Mouse (Mus musculus) splenic B cell, adult 2 months (primary cell): ENCODE results near the gene Pacsin2.
"Not testable (repeated sequence)": the region's sequence is repeated elsewhere in the genome, so short reads cannot be mapped to it uniquely, and the experiment has no call there.

Source experiments
- DNase-seq: peaks from one replicate; pipeline ENCODE4 v3.0.0-alpha.2; 2011; ENCODE audit warnings: low read depth, low spot score
- H3K27me3 ChIP-seq: 2 replicates; pipeline ENCODE4 v1.6.1; 2012; ENCODE audit warnings: mild to moderate bottlenecking, low read length, moderate library complexity, mixed read lengths; ENCODE audit not compliant: control insufficient read depth, poor library complexity, insufficient read depth, severe bottlenecking
- H3K36me3 ChIP-seq: 2 replicates; pipeline ENCODE4 v1.6.1; 2012; ENCODE audit warnings: mild to moderate bottlenecking, low read length, moderate library complexity, mixed read lengths; ENCODE audit not compliant: control insufficient read depth, poor library complexity, insufficient read depth, severe bottlenecking

The Pacsin2 gene

DNA sequence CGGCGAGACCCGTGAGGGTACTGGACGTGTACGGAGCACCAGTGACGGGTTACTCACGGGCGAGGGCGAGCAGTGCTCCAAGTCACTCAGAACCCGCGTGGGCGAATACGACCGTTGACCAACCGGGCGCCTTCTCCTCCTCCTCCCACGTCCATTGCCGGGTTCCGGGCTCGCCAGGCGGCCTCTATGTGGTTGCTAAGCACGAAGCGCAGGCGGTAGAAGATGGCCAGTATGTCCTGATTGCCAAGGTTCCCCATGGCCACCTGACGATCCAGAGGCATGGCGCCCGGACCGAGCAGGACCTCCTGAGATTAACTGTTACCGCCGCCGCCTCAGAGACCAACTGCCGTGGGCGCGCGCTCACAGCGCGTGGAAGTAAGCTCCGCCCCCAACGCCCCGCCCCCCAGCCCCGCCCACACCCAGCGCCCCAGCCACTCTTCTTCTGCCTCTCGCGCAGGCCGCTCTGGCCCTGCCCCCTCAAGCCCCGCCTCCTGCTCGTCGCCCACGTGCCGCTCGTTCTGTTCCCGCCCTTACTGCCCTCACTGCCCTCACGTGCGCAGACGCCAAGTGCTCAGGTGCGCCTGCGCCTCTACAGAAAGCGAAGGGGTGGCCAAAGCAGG lies 97.4 kb downstream of the Pacsin2 start:
- peak; percentile 93 for DNase-seq
- Histone ChIP-seq H3K36me3 (no peaks in the 10 kb centered on the region), H3K27me3 (no peaks in the 10 kb centered on the region)

DNA sequence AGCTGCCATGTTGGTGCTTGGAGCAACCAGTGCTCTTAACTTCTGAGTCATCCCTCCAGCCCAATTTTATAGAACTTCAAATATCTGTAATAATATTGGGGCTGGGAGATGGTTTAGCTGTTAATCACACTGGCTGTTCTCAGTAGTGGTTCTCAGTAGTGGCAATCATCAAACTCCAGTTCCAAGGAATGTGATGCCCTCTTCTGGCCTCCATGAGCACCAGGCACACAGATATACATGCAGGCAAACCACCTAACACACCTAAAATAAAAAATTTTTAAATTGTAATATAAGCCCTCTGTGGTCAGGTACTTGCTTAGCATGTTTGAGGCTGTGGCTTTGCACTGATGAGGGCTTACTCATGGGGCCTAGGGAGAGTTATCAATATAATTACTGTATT lies 98.7 kb downstream of the Pacsin2 start:
- DNase-seq, result no peak
- Histone ChIP-seq H3K27me3 (no peaks in the 10 kb centered on the region), H3K36me3 (no peaks in the 10 kb centered on the region)

DNA sequence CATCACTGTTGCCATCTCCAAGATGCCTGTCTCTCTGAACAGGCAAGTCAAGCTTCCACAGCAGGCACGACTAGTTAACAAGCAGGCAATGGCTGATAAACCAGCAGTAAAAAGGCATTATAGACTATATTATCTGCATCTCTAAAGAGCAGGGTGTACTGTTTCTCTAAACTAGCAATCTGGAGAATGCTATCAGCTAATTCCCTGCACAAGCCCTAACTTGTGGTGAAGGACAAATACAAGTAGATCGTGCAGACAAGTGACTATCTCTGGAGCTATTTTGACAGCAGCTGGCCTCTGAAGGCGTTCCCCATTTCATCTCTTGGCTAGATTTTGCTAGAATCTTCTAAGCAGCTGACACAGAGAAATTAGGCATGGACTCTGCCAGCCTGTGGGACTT lies 100.2 kb downstream of the Pacsin2 start:
- no peaks in the 10 kb centered on the region for H3K36me3 ChIP-seq
- no peak for DNase-seq
- H3K27me3 ChIP-seq, result no peaks in the 10 kb centered on the region

DNA sequence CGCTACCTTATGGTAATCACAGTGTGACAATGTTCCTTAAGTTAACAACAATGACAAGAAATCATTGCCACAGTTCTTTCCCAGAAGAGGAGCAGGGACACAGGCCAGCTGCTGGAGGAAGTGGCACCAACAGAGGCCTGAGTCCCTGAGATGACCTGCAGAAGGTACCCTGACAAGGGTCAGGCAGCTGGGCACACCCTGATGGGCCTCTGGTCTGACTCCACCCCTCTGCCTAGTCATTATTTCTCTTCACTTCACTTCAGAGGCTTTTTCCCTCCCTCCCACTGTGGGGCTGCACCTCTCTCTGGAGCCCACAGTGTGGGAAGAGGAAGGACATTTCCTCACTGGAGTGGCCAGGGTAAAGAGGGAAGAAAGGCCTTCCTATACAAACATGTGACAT lies 101.6 kb downstream of the Pacsin2 start:
- not testable (repeated sequence) for H3K27me3 ChIP-seq

DNA sequence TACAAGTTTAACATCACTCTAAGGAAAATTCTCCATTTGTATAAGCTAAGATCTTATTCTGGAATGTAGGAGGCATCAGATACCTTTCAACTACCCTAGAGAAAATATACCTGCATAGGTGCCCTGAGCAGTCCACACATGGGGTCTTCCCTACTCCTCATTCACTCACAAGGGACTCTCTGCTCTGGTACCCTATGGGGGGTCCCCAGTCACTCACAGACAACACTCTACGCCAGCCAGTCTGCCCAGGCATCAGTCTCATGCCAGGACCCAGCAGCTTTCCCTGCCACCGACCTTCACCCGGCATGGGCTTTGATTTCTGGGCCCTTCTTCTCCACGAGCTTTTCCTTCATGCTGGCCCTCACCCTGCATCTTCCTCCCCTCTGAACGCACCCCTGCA lies 103.5 kb downstream of the Pacsin2 start:
- not testable (repeated sequence) for H3K27me3 ChIP-seq, H3K36me3 ChIP-seq, DNase-seq

More for the DNA sequence above, 101.6 kb downstream of the Pacsin2 start:
- not testable (repeated sequence) for H3K36me3 ChIP-seq, DNase-seq

DNA sequence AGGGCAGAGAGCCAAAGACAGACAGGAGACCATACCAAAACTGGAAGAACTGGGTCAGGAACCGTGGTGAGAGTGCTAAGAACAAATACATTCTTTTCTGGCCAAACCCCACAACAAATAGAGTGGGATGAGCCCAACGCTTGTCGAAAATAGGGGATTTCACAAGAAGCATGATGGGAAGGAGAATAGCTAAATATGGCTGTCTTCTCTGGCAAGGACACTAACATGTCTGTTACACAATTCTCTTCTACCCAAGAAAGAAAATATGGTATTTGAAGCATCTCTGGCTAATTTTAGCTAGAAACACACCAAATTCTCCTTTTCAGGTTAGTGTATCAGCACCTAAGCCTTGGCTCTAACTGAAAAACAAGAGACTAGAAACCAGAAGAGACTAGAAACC lies 104.3 kb downstream of the Pacsin2 start:
- Histone ChIP-seq H3K27me3 (no peaks in the 10 kb centered on the region), H3K36me3 (no peaks in the 10 kb centered on the region)
- DNase-seq, result no peak

DNA sequence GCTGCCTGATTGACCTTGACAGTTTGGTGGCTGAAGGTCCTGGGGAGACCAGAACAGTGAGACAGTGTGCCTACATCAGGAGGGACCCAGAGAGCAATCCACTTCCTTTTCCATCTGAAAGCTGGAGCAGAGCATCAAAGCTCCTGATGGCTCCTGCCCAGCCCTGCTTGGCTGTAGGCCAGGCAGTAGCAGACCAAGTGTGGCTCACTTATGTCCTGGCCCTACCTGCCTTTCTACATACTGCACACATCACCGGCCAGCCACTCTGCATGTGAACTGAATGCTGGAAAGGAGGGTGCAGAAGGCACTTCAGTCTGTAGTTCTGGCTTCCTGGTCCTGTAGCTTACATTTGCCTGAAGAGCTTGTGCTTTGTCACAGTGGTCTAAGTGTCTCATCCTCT lies 105.9 kb downstream of the Pacsin2 start:
- no peak for DNase-seq
- Histone ChIP-seq H3K27me3 (no peaks in the 10 kb centered on the region), H3K36me3 (no peaks in the 10 kb centered on the region)

DNA sequence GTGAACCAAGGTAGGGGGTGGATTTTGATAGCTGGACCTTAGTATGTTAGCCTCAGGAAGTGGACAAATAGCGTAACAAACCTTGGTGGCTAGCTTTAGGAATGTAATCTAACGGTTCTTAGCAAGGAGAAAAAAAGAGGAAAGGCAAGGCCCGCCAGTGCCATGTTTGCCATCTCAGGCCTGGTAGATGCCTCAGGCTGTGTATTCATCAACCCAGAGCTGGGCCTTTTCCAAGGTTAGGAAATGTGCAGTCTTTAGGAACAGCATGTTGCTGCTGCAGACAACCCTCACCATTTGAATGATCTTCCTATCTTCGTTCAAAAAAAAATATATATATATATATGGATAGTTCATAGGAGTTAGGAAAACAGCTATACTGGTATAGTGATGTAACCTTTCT lies 112.9 kb downstream of the Pacsin2 start:
- Histone ChIP-seq H3K27me3 (no peaks in the 10 kb centered on the region), H3K36me3 (no peaks in the 10 kb centered on the region)
- DNase-seq, result no peak

DNA sequence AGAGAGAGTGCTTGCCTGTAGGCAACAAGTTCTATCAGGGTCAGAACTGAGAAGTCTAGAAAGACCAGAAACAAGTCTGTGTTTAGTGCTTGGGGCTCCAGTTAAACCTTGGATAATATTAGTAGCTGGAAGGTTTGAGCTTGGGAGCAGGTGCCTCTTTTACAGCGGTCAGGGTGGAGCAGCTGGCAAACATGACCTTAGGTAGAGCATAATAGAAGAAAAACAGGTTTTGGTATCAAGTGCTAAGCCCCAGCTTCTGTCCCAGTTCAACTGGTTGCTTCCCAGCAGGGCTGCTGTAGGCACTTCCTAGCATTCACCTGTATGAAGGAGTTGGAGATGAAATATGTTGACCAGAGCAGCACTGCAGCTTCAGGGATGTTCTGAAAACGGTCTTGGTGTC lies 113.5 kb downstream of the Pacsin2 start:
- Histone ChIP-seq H3K27me3 (no peaks in the 10 kb centered on the region), H3K36me3 (no peaks in the 10 kb centered on the region)
- DNase-seq, result no peak

DNA sequence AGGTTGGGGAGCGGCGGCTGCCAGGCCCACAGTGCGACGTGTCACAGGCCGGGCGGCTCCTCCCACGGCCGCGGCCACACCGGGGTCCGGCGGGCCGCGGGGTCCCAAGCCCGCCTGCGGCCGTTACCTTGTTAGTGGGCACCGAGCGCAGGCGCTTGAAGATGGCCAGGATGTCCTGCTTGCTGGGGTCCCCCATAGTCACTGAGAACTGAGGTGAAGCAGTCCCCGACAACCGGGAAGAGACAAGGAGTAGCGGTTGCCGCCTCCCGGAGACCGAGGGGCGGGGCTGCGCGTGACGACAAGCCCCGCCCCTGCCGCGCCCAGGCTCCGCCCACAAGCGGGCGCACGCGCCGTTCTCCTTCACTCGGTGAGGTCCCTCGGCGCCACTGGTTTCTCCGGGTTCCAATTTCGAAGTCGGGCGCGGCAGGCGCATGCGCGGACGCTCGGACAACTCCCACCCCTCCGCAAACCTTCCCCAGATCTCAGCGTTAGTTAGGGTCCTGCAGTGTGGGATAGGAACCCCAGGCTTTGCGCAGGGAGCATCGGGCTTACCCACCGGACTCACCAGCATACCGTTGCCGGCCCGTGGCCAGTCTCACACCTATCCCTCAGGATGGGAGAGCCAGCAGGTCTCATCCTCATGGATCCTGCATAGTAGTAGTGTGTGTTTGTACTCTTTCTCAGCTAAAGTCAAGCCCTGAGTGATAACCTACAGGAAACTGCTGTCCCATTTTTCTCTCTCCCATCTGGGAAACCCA lies 114.3 kb downstream of the Pacsin2 start, which contains the start of gene Arfgap3:
Arfgap3 (minus strand) TSS at position 294 of the 758 bp plus-strand sequence.
- Histone ChIP-seq H3K27me3 (no peaks in the 10 kb centered on the region), H3K36me3 (no peaks in the 10 kb centered on the region)
- peak; percentile 93 for DNase-seq

DNA sequence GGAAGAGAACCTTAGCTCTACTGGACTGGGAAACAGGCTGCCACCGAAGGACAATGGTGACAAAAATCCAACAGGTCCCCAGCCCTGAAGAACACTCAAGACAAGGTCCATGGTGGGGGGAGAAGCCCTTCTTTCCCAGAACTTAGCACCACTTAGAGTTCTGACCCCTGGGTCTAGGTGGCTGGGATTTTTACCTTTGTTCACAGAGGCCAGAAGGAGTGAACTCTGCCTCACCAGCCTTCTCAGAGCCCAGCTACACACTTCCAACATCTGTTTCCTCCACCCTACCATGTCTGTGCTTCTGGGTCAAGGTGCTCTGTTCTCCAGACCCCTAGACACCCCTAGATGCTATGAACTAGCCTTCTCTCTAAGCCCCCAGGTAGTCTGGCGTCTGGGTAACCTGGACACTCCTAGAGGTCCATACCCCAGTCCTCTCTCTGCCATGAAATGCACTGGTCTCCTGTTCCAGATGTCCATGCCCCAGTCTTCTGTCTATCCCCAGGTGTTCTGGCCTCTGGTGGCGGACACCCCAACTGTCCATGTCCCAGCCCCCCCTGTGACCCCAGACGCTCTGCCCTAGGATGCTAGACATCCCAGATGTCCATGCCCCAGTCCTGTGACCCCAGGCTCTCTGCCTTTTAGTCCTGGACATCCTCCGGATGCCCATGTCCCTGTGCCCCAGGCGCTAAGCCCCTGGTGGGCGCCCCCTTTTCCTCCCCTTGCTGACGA lies 115.0 kb downstream of the Pacsin2 start:
- no peaks in the 10 kb centered on the region for H3K27me3 ChIP-seq

DNA sequence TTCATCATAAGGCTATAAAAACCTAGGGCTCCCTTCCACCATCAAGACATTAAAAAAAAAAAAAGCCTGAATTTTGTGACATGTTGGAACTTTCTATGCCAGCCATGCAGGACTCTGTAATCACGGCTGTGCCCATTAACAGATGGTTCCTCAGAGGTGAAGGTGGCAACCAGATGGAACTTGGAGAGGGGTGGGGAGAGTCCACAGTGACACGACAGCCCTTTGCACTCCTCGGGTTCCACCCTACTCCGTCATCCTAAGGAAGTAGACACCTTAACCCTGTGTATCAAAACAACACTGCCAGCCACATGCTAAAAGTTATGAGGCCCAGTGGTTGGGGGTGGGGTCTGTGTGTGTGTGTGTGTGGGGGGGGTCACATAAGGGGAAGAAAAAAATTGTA lies 115.7 kb downstream of the Pacsin2 start:
- H3K27me3 ChIP-seq, result no peaks in the 10 kb centered on the region
- no peaks in the 10 kb centered on the region for H3K36me3 ChIP-seq
- DNase-seq, result no peak

More for the DNA sequence above, 115.0 kb downstream of the Pacsin2 start:
- H3K36me3 ChIP-seq, result no peaks in the 10 kb centered on the region
- no peak for DNase-seq

DNA sequence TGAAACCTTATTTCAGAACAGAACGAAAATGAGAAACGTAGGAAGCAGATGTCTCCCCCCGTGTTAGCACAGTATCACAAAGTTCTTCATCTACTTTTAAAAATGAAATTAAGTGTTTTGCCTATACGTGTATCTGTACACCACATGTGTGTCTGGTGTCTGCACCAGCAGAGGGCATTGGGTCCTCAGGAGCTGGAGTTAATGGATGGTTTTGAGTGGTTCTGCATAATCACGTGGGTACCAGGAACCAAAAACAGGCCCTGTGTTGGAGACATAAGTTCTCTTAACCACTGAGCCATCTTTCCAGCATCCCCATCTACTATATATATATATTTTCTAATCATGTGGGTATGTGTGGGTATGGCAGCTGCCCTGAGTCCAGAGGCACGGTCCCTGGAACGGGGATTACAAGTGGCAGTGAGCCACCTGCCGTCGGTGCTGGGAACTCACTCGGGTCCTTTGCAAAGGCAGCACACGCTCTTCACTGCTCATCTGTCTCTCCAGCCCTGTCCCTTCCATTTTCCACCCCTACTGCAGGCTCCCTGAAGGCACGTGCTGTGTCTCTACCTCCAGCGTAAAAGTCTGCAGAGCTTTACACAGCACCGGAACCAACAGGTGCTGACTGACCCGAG lies 118.4 kb downstream of the Pacsin2 start:
- Histone ChIP-seq H3K27me3 (no peaks in the 10 kb centered on the region), H3K36me3 (no peaks in the 10 kb centered on the region)
- DNase-seq, result no peak

DNA sequence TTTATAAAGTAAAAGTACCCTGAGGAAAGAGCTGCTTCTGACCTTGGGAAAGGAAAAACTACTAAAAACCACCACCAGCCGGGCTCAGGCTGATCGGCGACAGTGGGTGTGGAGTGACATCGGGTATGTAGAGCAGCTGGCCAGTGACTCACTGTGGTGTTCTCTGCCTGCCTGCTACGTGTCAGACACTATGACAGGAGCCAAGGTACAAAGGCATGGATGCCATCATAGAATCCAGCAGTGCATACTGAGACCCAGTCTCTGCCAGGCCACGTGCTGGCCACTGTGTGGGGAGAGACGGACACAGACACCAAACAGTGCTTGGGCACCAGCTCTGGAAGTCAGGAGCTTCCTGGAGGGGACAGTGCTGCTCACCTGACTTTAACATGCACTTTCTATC lies 119.5 kb downstream of the Pacsin2 start:
- H3K27me3 ChIP-seq, result no peaks in the 10 kb centered on the region
- no peaks in the 10 kb centered on the region for H3K36me3 ChIP-seq
- DNase-seq, result no peak

DNA sequence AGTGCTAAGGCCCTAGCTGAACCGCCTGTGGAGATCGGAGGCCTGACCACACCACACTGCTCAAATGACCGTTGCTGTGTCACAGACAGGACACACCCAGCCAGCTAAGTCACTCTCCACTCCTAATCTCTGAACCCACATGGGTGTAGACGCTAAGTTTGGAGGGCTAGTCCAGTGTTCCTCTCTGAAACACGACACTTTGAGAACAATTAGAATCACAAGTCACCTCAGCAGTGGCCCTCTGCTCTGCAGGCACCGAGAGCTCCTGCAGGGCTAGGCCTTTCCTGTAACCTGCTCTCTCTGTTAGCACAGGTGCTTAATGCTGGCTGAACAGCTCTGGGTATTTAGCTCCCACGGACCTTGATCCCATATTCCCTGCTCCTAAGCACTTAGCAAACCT lies 120.2 kb downstream of the Pacsin2 start:
- no peak for DNase-seq
- H3K27me3 ChIP-seq, result no peaks in the 10 kb centered on the region
- H3K36me3 ChIP-seq, result no peaks in the 10 kb centered on the region
